Mouse (Mus musculus): ENCODE data around the gene Lrrc20. TPM values are rescaled to one million over a fixed set of nuclear protein-coding genes. Genes with fewer than 3 reads are reported as not detected.

Gene Lrrc20
- polyA plus RNA-seq, 1 experiment from 2014 or later: 14.3 TPM

DNA sequence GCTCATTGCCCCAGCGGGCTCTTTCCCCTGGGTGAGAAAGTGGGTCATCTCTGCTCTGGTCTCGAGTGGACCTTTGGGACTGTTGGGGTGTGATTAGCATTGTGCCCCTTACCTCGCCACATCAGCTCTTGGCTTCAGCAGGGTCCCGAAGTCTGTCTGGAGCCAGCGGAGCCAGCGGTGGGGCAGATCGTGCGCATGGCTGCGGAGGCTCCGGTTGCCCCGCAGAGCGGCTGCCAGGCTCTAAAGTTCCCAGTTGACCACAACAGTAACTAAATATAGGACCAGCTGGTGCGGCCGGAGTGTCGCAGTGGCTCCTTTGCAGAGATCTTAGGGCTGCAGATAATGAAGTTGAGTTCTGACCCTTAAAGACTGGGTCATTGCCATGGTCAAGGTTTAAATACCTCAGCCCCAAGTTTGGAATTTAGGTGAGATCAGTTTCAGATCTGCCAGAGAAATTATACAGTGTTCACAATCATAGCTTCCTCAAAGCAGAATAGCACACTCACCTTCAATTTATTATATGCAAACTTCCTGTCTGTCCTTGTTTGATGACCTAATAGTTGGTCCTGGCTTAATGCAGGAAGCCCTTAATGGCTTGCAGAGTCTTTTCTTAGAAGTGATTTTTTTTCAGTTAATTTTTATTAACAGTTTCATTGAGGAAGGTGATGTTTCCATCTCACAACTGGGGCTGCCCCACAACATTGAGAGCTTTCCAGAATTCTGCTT is 1.0 kb downstream of the Lrrc20 start:
- H3K4me1 ChIP-seq: peaks cover 19% of the 10 kb centered on the region
- ATAC-seq (ENCODE audit: low FRiP score, low read depth): no peak
- H3K4me3 ChIP-seq: peak overlapping the region; percentile 79
- no peaks in the 10 kb centered on the region for H3K36me3 ChIP-seq
- H3K27me3 ChIP-seq: peaks cover 6% of the 10 kb centered on the region; the same call in 1 of the 2 replicates
- peak overlapping the region; percentile 79 for H3K9ac ChIP-seq (replicated peaks)
- peak overlapping the region; percentile 96 for H3K4me2 ChIP-seq (replicated peaks)
- 2% methylated on average over 15 of the region's 15 CpGs for WGBS
- H3K27ac ChIP-seq (replicated peaks): 0 out of 2 replicates have a peak overlapping the region, but pooled peaks have one; percentile 79
- no peaks in the 10 kb centered on the region for H3K9me3 ChIP-seq

- no peaks in the 10 kb centered on the region for H3K36me3 ChIP-seq
- H3K27ac ChIP-seq (replicated peaks): no peak overlapping the region
- no peak for ATAC-seq (ENCODE audit: low FRiP score, low read depth)
- H3K4me3 ChIP-seq: no peak overlapping the region
- H3K9ac ChIP-seq (replicated peaks): no peak overlapping the region
- no peaks in the 10 kb centered on the region for H3K9me3 ChIP-seq
- no peak overlapping the region for H3K4me2 ChIP-seq (replicated peaks)
- 89% methylated on average over 10 of the region's 10 CpGs for WGBS
- H3K27me3 ChIP-seq: peaks cover 6% of the 10 kb centered on the region; the same call in 1 of the 2 replicates
- H3K4me1 ChIP-seq: peaks cover 16% of the 10 kb centered on the region
Measured at GRCm38 (mm10) chr10:61479461-61479860, 3.9 kb downstream of the Lrrc20 start.

- Histone ChIP-seq H3K9ac (replicated peaks) (no peak overlapping the region), H3K27ac (replicated peaks) (no peak overlapping the region), H3K36me3 (no peaks in the 10 kb centered on the region), H3K4me2 (replicated peaks) (no peak overlapping the region), H3K9me3 (no peaks in the 10 kb centered on the region), H3K4me1 (peaks cover 11% of the 10 kb centered on the region), H3K27me3 (peaks cover 6% of the 10 kb centered on the region; the same call in 1 of the 2 replicates), H3K4me3 (no peak overlapping the region)
- WGBS: 85% methylated on average over 4 of the region's 4 CpGs
- no peak for ATAC-seq (ENCODE audit: low FRiP score, low read depth)
Measured at GRCm38 (mm10) chr10:61479927-61480326, 4.3 kb downstream of the Lrrc20 start.

DNA sequence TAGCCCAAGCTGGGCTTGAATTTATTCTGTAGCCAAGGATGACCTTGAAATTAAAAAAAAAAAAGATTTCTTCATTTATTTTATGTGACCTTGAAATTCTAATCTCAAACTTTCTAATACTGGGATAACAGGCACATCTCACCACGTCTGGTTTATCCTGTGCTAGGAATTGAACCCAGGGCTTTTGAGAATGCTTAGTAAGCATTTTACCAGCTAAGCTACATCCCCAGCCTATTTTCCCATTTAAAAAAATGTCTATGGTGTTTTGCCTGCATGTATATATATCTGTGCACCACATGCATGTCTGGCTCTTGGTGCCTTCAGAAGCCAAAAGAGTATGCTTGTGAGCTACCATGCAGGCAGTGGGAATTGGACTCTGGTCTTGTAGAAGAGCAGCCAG is 4.9 kb downstream of the Lrrc20 start:
- H3K27me3 ChIP-seq: peaks cover 6% of the 10 kb centered on the region; the same call in 1 of the 2 replicates
- H3K4me2 ChIP-seq (replicated peaks): no peak overlapping the region
- no peak overlapping the region for H3K27ac ChIP-seq (replicated peaks)
- ATAC-seq (ENCODE audit: low FRiP score, low read depth): no peak
- H3K9ac ChIP-seq (replicated peaks): no peak overlapping the region
- H3K4me3 ChIP-seq: no peak overlapping the region
- no peaks in the 10 kb centered on the region for H3K9me3 ChIP-seq
- H3K4me1 ChIP-seq: peaks cover 9% of the 10 kb centered on the region
- H3K36me3 ChIP-seq: no peaks in the 10 kb centered on the region
- 69% methylated on average over 1 of the region's 1 CpGs for WGBS

GRCm38 (mm10) chr10:61482771-61483170 is 7.2 kb downstream of the Lrrc20 start:
- Histone ChIP-seq H3K4me1 (no peaks in the 10 kb centered on the region), H3K4me2 (replicated peaks) (no peak overlapping the region), H3K27me3 (peaks cover under 1% of the 10 kb centered on the region; the same call in 1 of the 2 replicates), H3K9me3 (no peaks in the 10 kb centered on the region), H3K36me3 (no peaks in the 10 kb centered on the region), H3K27ac (replicated peaks) (no peak overlapping the region), H3K9ac (replicated peaks) (no peak overlapping the region), H3K4me3 (no peak overlapping the region)
- ATAC-seq (ENCODE audit: low FRiP score, low read depth): no peak
- WGBS: 94% methylated on average over 7 of the region's 7 CpGs

DNA sequence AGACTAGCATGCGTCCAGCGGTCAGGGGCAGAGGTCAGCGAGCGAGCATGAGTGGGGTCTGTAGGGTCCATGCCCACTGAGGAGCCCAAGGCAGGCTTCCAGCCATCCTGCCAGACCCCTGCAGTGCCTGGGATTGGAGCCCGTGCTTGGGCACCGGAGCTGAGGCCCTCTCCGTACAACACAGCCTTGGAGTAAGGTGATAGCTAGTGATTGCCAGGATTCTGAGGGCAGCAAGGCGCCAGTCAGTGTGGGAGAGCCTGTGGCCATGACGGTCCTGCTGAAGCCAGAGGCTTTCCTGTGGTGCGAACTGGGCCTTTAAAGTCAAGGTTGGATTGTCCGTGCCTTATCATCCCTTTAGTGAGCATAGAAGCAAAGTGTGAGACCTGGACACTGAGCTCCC is 9.2 kb downstream of the Lrrc20 start:
- no peak overlapping the region for H3K4me2 ChIP-seq (replicated peaks)
- H3K27ac ChIP-seq (replicated peaks): no peak overlapping the region
- H3K9ac ChIP-seq (replicated peaks): no peak overlapping the region
- WGBS: 88% methylated on average over 11 of the region's 11 CpGs
- no peak for ATAC-seq (ENCODE audit: low FRiP score, low read depth)
- no peaks in the 10 kb centered on the region for H3K4me1 ChIP-seq
- H3K36me3 ChIP-seq: no peaks in the 10 kb centered on the region
- H3K9me3 ChIP-seq: no peaks in the 10 kb centered on the region
- H3K4me3 ChIP-seq: no peak overlapping the region
- no peaks in the 10 kb centered on the region for H3K27me3 ChIP-seq

- no peak overlapping the region for H3K9ac ChIP-seq (replicated peaks)
- no peaks in the 10 kb centered on the region for H3K9me3 ChIP-seq
- no peak overlapping the region for H3K4me3 ChIP-seq
- 84% methylated on average over 8 of the region's 8 CpGs for WGBS
- H3K36me3 ChIP-seq: no peaks in the 10 kb centered on the region
- H3K27me3 ChIP-seq: no peaks in the 10 kb centered on the region
- ATAC-seq (ENCODE audit: low FRiP score, low read depth): no peak
- no peak overlapping the region for H3K27ac ChIP-seq (replicated peaks)
- H3K4me1 ChIP-seq: no peaks in the 10 kb centered on the region
- H3K4me2 ChIP-seq (replicated peaks): no peak overlapping the region
Measured at GRCm38 (mm10) chr10:61486551-61487339, 11.1 kb downstream of the Lrrc20 start.

GRCm38 (mm10) chr10:61488522-61489110 is 13.0 kb downstream of the Lrrc20 start:
- Histone ChIP-seq H3K27ac (replicated peaks) (no peak overlapping the region), H3K9me3 (no peaks in the 10 kb centered on the region), H3K9ac (replicated peaks) (no peak overlapping the region), H3K4me3 (no peak overlapping the region), H3K27me3 (no peaks in the 10 kb centered on the region), H3K36me3 (no peaks in the 10 kb centered on the region), H3K4me1 (no peaks in the 10 kb centered on the region), H3K4me2 (replicated peaks) (no peak overlapping the region)
- 80% methylated on average over 6 of the region's 6 CpGs for WGBS
- no peak for ATAC-seq (ENCODE audit: low FRiP score, low read depth)

DNA sequence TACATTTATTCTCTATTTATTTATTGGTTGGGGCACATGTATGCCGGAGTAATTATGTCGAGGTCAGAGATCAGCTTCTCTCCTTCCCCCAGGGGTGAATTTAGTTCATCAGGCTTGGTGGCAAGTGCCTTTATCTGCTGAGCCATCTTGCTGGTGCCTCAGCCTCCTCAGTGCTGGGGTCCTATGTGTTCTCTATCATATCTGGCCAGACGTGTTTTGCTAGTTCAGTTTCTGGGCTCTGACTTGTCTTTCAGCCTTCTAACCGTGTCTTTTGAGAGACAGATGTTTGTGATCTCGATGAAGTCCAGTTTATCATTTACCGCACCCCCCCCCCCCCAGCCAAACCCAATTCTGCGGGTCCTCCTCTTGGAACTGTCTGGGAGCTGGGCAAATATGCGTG is 16.0 kb downstream of the Lrrc20 start:
- H3K9me3 ChIP-seq: no peaks in the 10 kb centered on the region
- H3K4me2 ChIP-seq (replicated peaks): no peak overlapping the region
- 53% methylated on average over 8 of the region's 8 CpGs for WGBS
- no peaks in the 10 kb centered on the region for H3K27me3 ChIP-seq
- no peaks in the 10 kb centered on the region for H3K36me3 ChIP-seq
- H3K9ac ChIP-seq (replicated peaks): no peak overlapping the region
- peaks cover 15% of the 10 kb centered on the region for H3K4me1 ChIP-seq
- ATAC-seq (ENCODE audit: low FRiP score, low read depth): no peak
- no peak overlapping the region for H3K4me3 ChIP-seq
- no peak overlapping the region for H3K27ac ChIP-seq (replicated peaks)

- no peaks in the 10 kb centered on the region for H3K9me3 ChIP-seq
- no peak overlapping the region for H3K4me3 ChIP-seq
- no peak overlapping the region for H3K27ac ChIP-seq (replicated peaks)
- H3K36me3 ChIP-seq: no peaks in the 10 kb centered on the region
- no peaks in the 10 kb centered on the region for H3K27me3 ChIP-seq
- ATAC-seq (ENCODE audit: low FRiP score, low read depth): 0 out of 2 replicates have a peak, but pooled peaks have one; percentile 60
- peaks cover 15% of the 10 kb centered on the region for H3K4me1 ChIP-seq
- no peak overlapping the region for H3K9ac ChIP-seq (replicated peaks)
- 7% methylated on average over 11 of the region's 11 CpGs for WGBS
- H3K4me2 ChIP-seq (replicated peaks): no peak overlapping the region
Measured at GRCm38 (mm10) chr10:61492040-61492439, 16.4 kb downstream of the Lrrc20 start.

GRCm38 (mm10) chr10:61495461-61495860 is 19.9 kb downstream of the Lrrc20 start:
- Histone ChIP-seq H3K27me3 (no peaks in the 10 kb centered on the region), H3K4me1 (peaks cover 15% of the 10 kb centered on the region), H3K4me3 (no peak overlapping the region), H3K9ac (replicated peaks) (no peak overlapping the region), H3K27ac (replicated peaks) (no peak overlapping the region), H3K9me3 (no peaks in the 10 kb centered on the region), H3K36me3 (no peaks in the 10 kb centered on the region), H3K4me2 (replicated peaks) (no peak overlapping the region)
- 46% methylated on average over 4 of the region's 4 CpGs for WGBS
- no peak for ATAC-seq (ENCODE audit: low FRiP score, low read depth)

- Histone ChIP-seq H3K4me3 (no peak overlapping the region), H3K4me1 (peaks cover 15% of the 10 kb centered on the region), H3K36me3 (no peaks in the 10 kb centered on the region), H3K9ac (replicated peaks) (no peak overlapping the region), H3K27me3 (no peaks in the 10 kb centered on the region), H3K4me2 (replicated peaks) (no peak overlapping the region), H3K27ac (replicated peaks) (no peak overlapping the region), H3K9me3 (no peaks in the 10 kb centered on the region)
- ATAC-seq (ENCODE audit: low FRiP score, low read depth): no peak
- WGBS: 48% methylated on average over 9 of the region's 9 CpGs
Measured at GRCm38 (mm10) chr10:61496231-61496630, 20.6 kb downstream of the Lrrc20 start.

Data from midbrain, embryonic 12.5 days (tissue).